Mouse (Mus musculus): Measurements from ENCODE around the gene Cyp2d9. TPM values are rescaled to one million over a fixed set of nuclear protein-coding genes. Genes with fewer than 3 reads are reported as not detected.
"Not testable (repeated sequence)": the region's sequence is repeated elsewhere in the genome, so short reads cannot be mapped to it uniquely, and the experiment has no call there.

Gene Cyp2d9
- polyA plus RNA-seq (2016; fragmentation: Nextera tagmentation; extraction: Ambion mirVana), result not detected in 2 replicates

DNA sequence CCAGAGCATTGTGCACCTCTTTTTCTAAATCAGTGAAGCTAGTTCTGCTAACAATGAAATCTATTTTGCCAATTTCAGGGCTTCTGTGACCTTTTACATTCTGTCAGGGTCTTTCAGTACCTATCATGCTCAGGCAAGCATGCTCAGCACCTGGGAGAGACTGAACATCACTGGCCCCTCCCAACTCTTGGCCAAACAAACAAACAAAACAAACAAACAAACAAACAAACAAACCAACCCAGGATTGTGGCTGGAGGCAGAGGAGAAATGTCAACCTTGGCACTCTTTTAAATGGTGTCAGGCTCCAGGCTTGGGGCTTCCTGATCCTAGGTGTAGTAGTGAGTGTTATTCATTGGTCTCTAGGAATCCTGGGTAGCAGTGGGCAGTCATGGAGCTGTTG lies at the start of gene Cyp2d9:
Gene Cyp2d9 (plus strand): TSS at position 301 of the 400 bp plus-strand sequence.
- no peaks in the 10 kb centered on the region for H3K36me3 ChIP-seq
- DNase-seq (ENCODE audit: low spot score), result no peak
- peaks cover 3% of the 10 kb centered on the region; the same call in 1 of the 2 replicates for H3K9me3 ChIP-seq (replicated peaks)
- H3K27me3 ChIP-seq (ENCODE audit: low read depth, poor library complexity, severe bottlenecking), result no peaks in the 10 kb centered on the region
- H3K4me3 ChIP-seq, result no peak within 1 kb of the TSS
- no peaks in the 10 kb centered on the region for H3K4me1 ChIP-seq
- no peak within 1 kb of the TSS for H3K27ac ChIP-seq

DNA sequence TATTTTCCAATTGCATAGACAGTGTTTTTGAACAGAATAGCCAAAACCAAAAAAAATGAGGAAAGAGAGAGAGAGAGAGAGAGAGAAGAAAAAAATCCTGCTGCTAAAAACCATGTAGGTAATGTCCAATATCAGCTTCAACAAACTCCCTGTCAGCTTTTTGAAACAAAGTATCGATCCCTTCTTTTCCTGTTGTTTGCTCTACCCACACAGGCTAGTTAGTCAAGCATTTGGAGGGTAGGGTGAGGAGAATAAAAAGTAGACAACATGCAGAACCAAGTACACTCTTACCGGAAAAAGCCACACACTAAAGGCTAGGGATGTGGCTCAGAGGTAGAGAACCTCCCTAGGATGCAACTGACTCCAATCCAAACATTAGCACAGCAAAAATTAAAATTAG lies 47.5 kb upstream of the Cyp2d9 start:
- Histone ChIP-seq H3K36me3 (no peaks in the 10 kb centered on the region), H3K27me3 (ENCODE audit: low read depth, poor library complexity, severe bottlenecking) (no peaks in the 10 kb centered on the region), H3K4me1 (peaks cover 3% of the 10 kb centered on the region; the same call in 1 of the 2 replicates), H3K27ac (no peak overlapping the region), H3K9me3 (replicated peaks) (no peaks in the 10 kb centered on the region), H3K4me3 (no peak overlapping the region)
- DNase-seq (ENCODE audit: low spot score), result no peak
- 94% methylated on average over 2 of the region's 2 CpGs for WGBS

DNA sequence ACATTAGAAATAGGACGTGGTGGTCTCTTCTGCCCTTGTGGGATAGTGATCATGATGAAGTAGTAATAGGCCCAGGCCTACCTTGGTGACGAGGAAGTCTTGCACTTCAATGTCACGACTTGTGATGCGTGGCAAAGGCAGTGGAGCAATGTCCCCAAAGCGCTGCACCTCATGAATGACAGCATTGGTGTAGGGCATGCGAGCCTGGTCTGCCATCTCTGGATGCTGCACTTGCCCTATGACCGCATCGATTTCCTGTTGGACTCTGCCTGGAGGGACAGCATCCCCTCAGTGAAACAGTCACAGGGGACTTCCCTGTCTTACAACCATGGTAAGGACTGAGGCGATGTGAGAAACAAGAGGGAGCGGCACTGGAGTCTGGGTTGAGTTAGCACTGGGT lies 43.3 kb upstream of the Cyp2d9 start:
- DNase-seq (ENCODE audit: low spot score); H3K27me3 ChIP-seq (ENCODE audit: low read depth, poor library complexity, severe bottlenecking): not testable (repeated sequence)
- WGBS, result 92% methylated on average over 10 of the region's 10 CpGs

DNA sequence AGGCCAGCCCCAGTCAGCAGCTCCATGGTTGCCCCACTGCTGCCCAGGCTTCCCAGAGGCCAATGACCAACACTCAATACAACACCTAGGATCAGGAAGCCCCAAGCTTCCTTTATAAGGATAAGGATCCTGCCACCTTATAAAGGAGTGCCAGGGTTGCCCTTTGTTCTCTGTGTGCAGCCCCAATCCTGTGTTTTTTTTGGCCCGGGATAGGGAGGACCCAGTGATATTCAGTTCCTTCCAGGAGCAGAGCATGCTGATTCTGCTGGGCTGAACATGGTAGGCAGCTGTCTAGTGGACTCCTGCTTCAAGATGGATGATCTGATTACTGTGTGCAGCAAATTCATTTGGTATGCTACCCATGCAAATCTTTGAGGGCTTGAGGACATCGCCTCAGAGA lies 39.3 kb upstream of the Cyp2d9 start, which contains the start of gene Cyp2d11:
Gene Cyp2d11 (minus strand): TSS at position 101 of the 400 bp plus-strand sequence.
- WGBS, result 77% methylated on average over 2 of the region's 2 CpGs
- DNase-seq (ENCODE audit: low spot score), result not testable (repeated sequence)

More for the DNA sequence above, 43.3 kb upstream of the Cyp2d9 start:
- H3K4me1 ChIP-seq; H3K4me3 ChIP-seq; H3K27ac ChIP-seq; H3K9me3 ChIP-seq (replicated peaks); H3K36me3 ChIP-seq: not testable (repeated sequence)

GRCm38 (mm10) chr15:82395955-82396354 lies 37.3 kb upstream of the Cyp2d9 start:
- H3K27ac ChIP-seq; H3K4me1 ChIP-seq; H3K4me3 ChIP-seq; DNase-seq (ENCODE audit: low spot score); H3K9me3 ChIP-seq (replicated peaks); H3K36me3 ChIP-seq; H3K27me3 ChIP-seq (ENCODE audit: low read depth, poor library complexity, severe bottlenecking): not testable (repeated sequence)
- 85% methylated on average over 3 of the region's 3 CpGs for WGBS

More for the DNA sequence above, 39.3 kb upstream of the Cyp2d9 start, which contains the start of gene Cyp2d11:
- not testable (repeated sequence) for H3K9me3 ChIP-seq (replicated peaks); H3K4me1 ChIP-seq; H3K36me3 ChIP-seq; H3K27me3 ChIP-seq (ENCODE audit: low read depth, poor library complexity, severe bottlenecking); H3K27ac ChIP-seq; H3K4me3 ChIP-seq

GRCm38 (mm10) chr15:82401516-82401915 lies 31.7 kb upstream of the Cyp2d9 start:
- no peaks in the 10 kb centered on the region for H3K27me3 ChIP-seq (ENCODE audit: low read depth, poor library complexity, severe bottlenecking)
- H3K36me3 ChIP-seq, result no peaks in the 10 kb centered on the region
- DNase-seq (ENCODE audit: low spot score), result no peak
- H3K27ac ChIP-seq, result no peak overlapping the region
- H3K4me3 ChIP-seq, result no peak overlapping the region
- no peaks in the 10 kb centered on the region for H3K4me1 ChIP-seq
- no peaks in the 10 kb centered on the region for H3K9me3 ChIP-seq (replicated peaks)
- 78% methylated on average over 2 of the region's 2 CpGs for WGBS

- Histone ChIP-seq H3K4me1 (no peaks in the 10 kb centered on the region), H3K36me3 (no peaks in the 10 kb centered on the region), H3K27ac (no peak overlapping the region), H3K9me3 (replicated peaks) (no peaks in the 10 kb centered on the region), H3K4me3 (no peak overlapping the region), H3K27me3 (ENCODE audit: low read depth, poor library complexity, severe bottlenecking) (no peaks in the 10 kb centered on the region)
- no peak for DNase-seq (ENCODE audit: low spot score)
Observed at GRCm38 (mm10) chr15:82402106-82402505, 31.1 kb upstream of the Cyp2d9 start.

DNA sequence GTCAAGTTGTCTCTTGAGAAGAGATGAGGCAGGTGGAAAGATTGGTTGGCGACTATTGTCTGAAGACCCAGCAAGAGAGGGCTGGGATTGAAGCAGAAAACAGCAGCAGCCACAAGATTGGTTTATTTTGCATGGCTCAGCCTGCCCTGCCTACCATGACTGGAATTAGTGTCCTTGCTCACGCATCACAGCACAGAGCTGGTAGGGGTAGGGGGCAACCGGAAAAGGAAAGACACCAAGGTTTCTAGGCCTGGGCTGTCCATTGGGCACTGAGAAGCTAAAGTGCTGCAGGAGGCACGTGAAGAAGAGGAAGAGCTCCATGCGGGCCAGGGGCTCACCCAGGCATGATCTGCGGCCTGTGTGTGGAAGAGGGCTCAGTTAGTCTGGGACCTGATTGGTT lies 30.5 kb upstream of the Cyp2d9 start:
- no peaks in the 10 kb centered on the region for H3K4me1 ChIP-seq
- H3K9me3 ChIP-seq (replicated peaks), result no peaks in the 10 kb centered on the region
- no peak overlapping the region for H3K4me3 ChIP-seq
- WGBS, result 89% methylated on average over 6 of the region's 6 CpGs
- no peaks in the 10 kb centered on the region for H3K27me3 ChIP-seq (ENCODE audit: low read depth, poor library complexity, severe bottlenecking)
- no peak overlapping the region for H3K27ac ChIP-seq
- DNase-seq (ENCODE audit: low spot score), result no peak
- H3K36me3 ChIP-seq, result no peaks in the 10 kb centered on the region

DNA sequence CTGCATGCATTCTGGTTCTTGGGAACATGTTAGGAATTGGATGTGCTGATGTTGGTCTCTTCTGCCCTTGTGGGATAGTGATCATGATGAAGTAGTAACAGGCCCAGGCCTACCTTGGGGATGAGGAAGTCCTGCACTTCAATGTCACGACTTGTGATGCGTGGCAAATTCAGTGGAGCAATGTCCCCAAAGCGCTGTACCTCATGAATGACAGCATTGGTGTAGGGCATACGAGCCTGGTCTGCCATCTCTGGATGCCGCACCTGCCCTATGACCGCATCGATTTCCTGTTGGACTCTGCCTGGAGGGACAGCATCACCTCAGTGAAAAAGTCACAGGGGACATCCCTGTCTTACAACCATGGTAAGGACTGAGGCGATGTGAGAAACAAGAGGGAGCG lies 29.6 kb upstream of the Cyp2d9 start:
- H3K27me3 ChIP-seq (ENCODE audit: low read depth, poor library complexity, severe bottlenecking), result no peaks in the 10 kb centered on the region
- no peaks in the 10 kb centered on the region for H3K9me3 ChIP-seq (replicated peaks)
- H3K4me3 ChIP-seq, result no peak overlapping the region
- H3K36me3 ChIP-seq, result no peaks in the 10 kb centered on the region
- no peaks in the 10 kb centered on the region for H3K4me1 ChIP-seq
- DNase-seq (ENCODE audit: low spot score), result no peak
- WGBS, result 95% methylated on average over 9 of the region's 9 CpGs
- no peak overlapping the region for H3K27ac ChIP-seq

DNA sequence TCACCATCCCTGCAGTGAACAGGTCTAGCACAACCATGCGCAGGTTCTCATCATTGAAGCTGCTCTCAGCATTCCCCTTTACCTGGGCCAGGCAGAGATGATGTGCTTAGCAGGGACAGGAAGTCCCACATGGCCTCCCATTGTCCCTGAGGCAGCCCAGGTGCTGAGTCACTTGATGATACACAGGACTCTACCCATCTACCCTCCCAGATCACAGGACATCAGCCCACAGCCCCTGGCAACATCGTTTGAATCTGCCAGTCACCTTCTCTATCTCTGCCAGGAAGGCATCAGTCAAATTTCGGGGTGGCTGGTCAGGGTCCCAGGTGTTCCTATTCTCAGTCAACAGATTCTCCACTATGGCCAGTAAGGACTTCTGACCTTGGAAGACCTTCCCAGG lies 29.1 kb upstream of the Cyp2d9 start:
- H3K36me3 ChIP-seq, result no peaks in the 10 kb centered on the region
- no peak for DNase-seq (ENCODE audit: low spot score)
- no peak overlapping the region for H3K4me3 ChIP-seq
- H3K27me3 ChIP-seq (ENCODE audit: low read depth, poor library complexity, severe bottlenecking), result no peaks in the 10 kb centered on the region
- no peaks in the 10 kb centered on the region for H3K4me1 ChIP-seq
- H3K27ac ChIP-seq, result no peak overlapping the region
- 91% methylated on average over 3 of the region's 3 CpGs for WGBS
- no peaks in the 10 kb centered on the region for H3K9me3 ChIP-seq (replicated peaks)

DNA sequence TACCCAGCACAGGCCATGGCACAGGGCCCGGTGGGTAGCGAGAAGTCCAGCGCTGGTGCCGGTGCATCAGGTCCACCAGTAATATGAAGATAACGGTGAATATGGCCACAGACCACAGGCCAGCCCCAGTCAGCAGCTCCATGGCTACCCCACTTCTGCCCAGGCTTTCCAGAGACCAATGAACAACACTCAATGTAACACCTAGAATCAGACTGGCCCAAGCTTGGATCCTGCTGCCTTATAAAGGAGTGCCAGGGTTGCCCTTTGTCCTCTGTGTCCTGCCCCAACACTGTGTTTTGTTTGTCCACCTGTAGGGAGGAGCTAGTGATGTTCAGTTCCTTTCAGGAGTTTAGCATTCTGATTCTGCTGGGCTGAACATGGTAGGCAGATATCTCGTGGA lies 26.3 kb upstream of the Cyp2d9 start, which contains the start of gene Cyp2d10:
Gene Cyp2d10 (minus strand): TSS at position 215 of the 400 bp plus-strand sequence.
- Histone ChIP-seq H3K27ac (no peak within 1 kb of the TSS), H3K4me3 (no peak within 1 kb of the TSS), H3K36me3 (no peaks in the 10 kb centered on the region), H3K27me3 (ENCODE audit: low read depth, poor library complexity, severe bottlenecking) (no peaks in the 10 kb centered on the region), H3K4me1 (no peaks in the 10 kb centered on the region), H3K9me3 (replicated peaks) (no peaks in the 10 kb centered on the region)
- peak; percentile 6 for DNase-seq (ENCODE audit: low spot score)
- 95% methylated on average over 6 of the region's 6 CpGs for WGBS

DNA sequence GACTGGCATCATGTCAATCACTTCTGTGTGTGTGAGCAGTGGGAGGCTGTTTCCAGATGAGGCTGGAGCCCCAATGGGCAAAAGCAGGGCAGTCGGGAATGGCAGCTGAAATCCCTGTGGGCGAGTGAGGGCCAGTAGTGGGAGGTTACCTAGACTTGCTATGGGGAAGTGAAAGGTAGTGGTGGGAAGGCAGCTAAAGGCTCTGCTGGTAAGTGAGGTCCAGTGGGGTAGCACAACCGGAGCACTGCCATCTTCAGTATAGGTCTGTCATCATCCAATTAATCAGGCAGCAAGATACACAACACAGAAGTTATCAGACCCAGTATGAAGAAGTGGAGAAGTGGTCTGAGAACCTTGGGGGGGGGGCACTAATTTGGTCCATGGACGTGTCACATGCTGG lies 25.7 kb upstream of the Cyp2d9 start:
- WGBS, result 81% methylated on average over 4 of the region's 4 CpGs
- peak; percentile 22 for DNase-seq (ENCODE audit: low spot score)
- Histone ChIP-seq H3K36me3 (no peaks in the 10 kb centered on the region), H3K27me3 (ENCODE audit: low read depth, poor library complexity, severe bottlenecking) (no peaks in the 10 kb centered on the region), H3K4me3 (no peak overlapping the region), H3K9me3 (replicated peaks) (no peaks in the 10 kb centered on the region), H3K27ac (no peak overlapping the region), H3K4me1 (no peaks in the 10 kb centered on the region)

GRCm38 (mm10) chr15:82416797-82417789 lies 16.1 kb upstream of the Cyp2d9 start:
- WGBS, result 39% methylated on average over 16 of the region's 16 CpGs
- Histone ChIP-seq H3K9me3 (replicated peaks) (no peaks in the 10 kb centered on the region), H3K4me3 (no peak overlapping the region)

More at GRCm38 (mm10) chr15:82416797-82417789, 16.1 kb upstream of the Cyp2d9 start:
- peaks cover 9% of the 10 kb centered on the region for H3K4me1 ChIP-seq
- DNase-seq (ENCODE audit: low spot score), result peak; percentile 48
- no peaks in the 10 kb centered on the region for H3K27me3 ChIP-seq (ENCODE audit: low read depth, poor library complexity, severe bottlenecking)
- H3K27ac ChIP-seq, result peak overlapping the region; percentile 51; the same call in 1 of the 2 replicates
- no peaks in the 10 kb centered on the region for H3K36me3 ChIP-seq
